Mouse (Mus musculus) liver, embryonic 14.5 days (tissue): ENCODE data around the gene Erg.

Experiments
- CTCF ChIP-seq: IDR thresholded peaks from 2 replicates; pipeline ENCODE4 v1.5.1; 2016; ENCODE audit warnings: antibody characterized with exemption, low read depth, control low read depth
- EP300 ChIP-seq: IDR thresholded peaks from 2 replicates; pipeline ENCODE4 v1.6.1; 2016; ENCODE audit warnings: antibody characterized with exemption, low read depth

- TF ChIP-seq EP300 (no peak), CTCF (no peak)
Observed at GRCm38 (mm10) chr16:95398761-95399343, 187.5 kb downstream of the Erg start.
